Mouse (Mus musculus) G1E (cell line): Measurements from ENCODE around the gene Pagr1b.

Experiments
- CTCF ChIP-seq: IDR thresholded peaks from 2 replicates; pipeline ENCODE4 v1.5.1; 2012; ENCODE audit warnings: low read depth, low read length, inconsistent platforms, mixed read lengths
- GATA1 ChIP-seq: IDR thresholded peaks from 2 replicates; pipeline ENCODE4 v1.6.1; 2012; ENCODE audit warnings: borderline replicate concordance, low read length, inconsistent platforms, mixed read lengths
- GATA2 ChIP-seq: IDR thresholded peaks from 2 replicates; pipeline ENCODE4 v1.6.1; 2012; ENCODE audit warnings: low read depth, low read length, inconsistent platforms, borderline replicate concordance
- POLR2AphosphoS5 ChIP-seq: IDR thresholded peaks from 2 replicates; pipeline ENCODE4 v1.6.1; 2012; ENCODE audit warnings: low read depth, low read length, inconsistent platforms; ENCODE audit not compliant: insufficient replicate concordance
- TAL1 ChIP-seq: conservative IDR thresholded peaks from 2 replicates; pipeline ENCODE4 v1.6.1; 2012; ENCODE audit warnings: low read depth, low read length, inconsistent platforms, mixed read lengths

DNA sequence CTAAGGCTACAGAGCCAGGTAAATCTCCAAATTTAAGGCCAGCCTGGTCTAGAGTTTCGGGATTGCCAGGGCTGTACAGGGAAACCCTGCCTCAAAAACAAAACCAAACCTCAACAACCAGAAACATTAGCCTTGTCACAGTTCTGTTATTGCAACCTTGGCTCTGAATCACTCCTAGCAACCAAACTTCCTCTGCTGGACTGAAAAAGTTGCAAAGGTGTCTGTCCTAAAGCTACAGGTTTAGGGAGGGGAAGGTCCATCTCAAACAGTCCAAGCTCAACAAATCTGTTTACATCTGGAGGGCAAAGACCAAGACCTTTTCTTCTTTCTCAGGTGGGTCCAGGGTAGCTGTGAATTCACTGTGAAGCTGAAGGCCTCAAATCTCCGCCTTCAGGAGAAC is 5.2 kb downstream of the Pagr1b start:
- TF ChIP-seq CTCF (no peak), GATA2 (no peak), GATA1 (no peak), TAL1 (no peak), POLR2AphosphoS5 (no peak)
